Mouse (Mus musculus) midbrain, embryonic 16.5 days (tissue): ENCODE data around the gene Pon3. TPM values are rescaled to one million over a fixed set of nuclear protein-coding genes. Genes with fewer than 3 reads are reported as not detected.
"Not testable (repeated sequence)": the region's sequence is repeated elsewhere in the genome, so short reads cannot be mapped to it uniquely, and the experiment has no call there.

ENCODE experiments used
- ATAC-seq: fragments of 200-750 bp; cut with Nextera tagmentation; 2 replicates; pipeline ENCODE4 v1.8.0; 2017; ENCODE audit warnings: moderate TSS enrichment
- H3K27ac ChIP-seq: fragments of 300-500 bp; sonication (generic); 2 replicates; pipeline ENCODE4 v1.5.1; 2014; ENCODE audit warnings: mild to moderate bottlenecking, low read length, mixed read lengths
- H3K27me3 ChIP-seq: fragments of 300-500 bp; sonication (generic); 2 replicates; pipeline ENCODE4 v1.6.1; 2014; ENCODE audit warnings: low read depth, low read length, mixed read lengths; ENCODE audit not compliant: control insufficient read depth, insufficient read depth
- H3K36me3 ChIP-seq: fragments of 300-500 bp; sonication (generic); 2 replicates; pipeline ENCODE4 v1.6.1; 2014; ENCODE audit warnings: mild to moderate bottlenecking, low read length, moderate library complexity, mixed read lengths; ENCODE audit not compliant: control insufficient read depth, insufficient read depth
- H3K4me1 ChIP-seq: fragments of 300-500 bp; sonication (generic); 2 replicates; pipeline ENCODE4 v1.6.1; 2014; ENCODE audit warnings: mild to moderate bottlenecking, low read length, mixed read lengths; ENCODE audit not compliant: control insufficient read depth, insufficient read depth
- H3K4me2 ChIP-seq: fragments of 300-500 bp; sonication (generic); 2 replicates; pipeline ENCODE4 v1.6.1; 2014; ENCODE audit warnings: mild to moderate bottlenecking, low read length, mixed read lengths
- H3K4me3 ChIP-seq: fragments of 300-500 bp; sonication (generic); 2 replicates; pipeline ENCODE4 v1.5.1; 2014; ENCODE audit warnings: low read depth, mild to moderate bottlenecking, low read length, moderate library complexity, mixed read lengths
- H3K9ac ChIP-seq: fragments of 300-500 bp; sonication (generic); 2 replicates; pipeline ENCODE4 v1.6.1; 2014; ENCODE audit warnings: low read depth, low read length, mixed read lengths
- H3K9me3 ChIP-seq: fragments of 300-500 bp; sonication (generic); replicated peaks from 2 replicates; pipeline ENCODE4 v1.6.1; 2014; ENCODE audit warnings: mild to moderate bottlenecking, low read length, mixed read lengths; ENCODE audit not compliant: control insufficient read depth, poor library complexity, severe bottlenecking
- WGBS: fragments of 180-500 bp; shearing (Covaris S2); extraction: QIAGEN DNeasy Blood & Tissue Kit; methylation state at CpG from one replicate; pipeline ENCODE4 v1.1.7; 2014; 5-methylcytosine and 5-hydroxymethylcytosine counted together
- polyA plus RNA-seq: library from polyadenylated mRNA; unstranded; fragments of >200 nt; fragmentation: Nextera tagmentation; extraction: Ambion mirVana; gene quantifications from 2 replicates; pipeline ENCODE4 v1.2.1, GENCODE M21; 2015

Gene Pon3
- polyA plus RNA-seq, 1 experiment from 2014 or later = 3.6 TPM

- no peaks in the 10 kb centered on the region for H3K9me3 ChIP-seq
- no peaks in the 10 kb centered on the region for H3K4me1 ChIP-seq
- H3K4me2 ChIP-seq = no peak overlapping the region
- no peak overlapping the region for H3K27ac ChIP-seq
- H3K9ac ChIP-seq = no peak overlapping the region
- H3K36me3 ChIP-seq = no peaks in the 10 kb centered on the region
- H3K4me3 ChIP-seq = no peak overlapping the region
- ATAC-seq = no peak
- WGBS = 97% methylated on average over 1 of the region's 1 CpGs
- no peaks in the 10 kb centered on the region for H3K27me3 ChIP-seq
Measured at GRCm38 (mm10) chr6:5233812-5234211, 22.3 kb downstream of the Pon3 start.

- no peak overlapping the region for H3K4me3 ChIP-seq
- no peak overlapping the region for H3K27ac ChIP-seq
- H3K4me1 ChIP-seq = no peaks in the 10 kb centered on the region
- no peaks in the 10 kb centered on the region for H3K27me3 ChIP-seq
- no peak overlapping the region for H3K9ac ChIP-seq
- ATAC-seq = no peak
- H3K36me3 ChIP-seq = no peaks in the 10 kb centered on the region
- no peaks in the 10 kb centered on the region for H3K9me3 ChIP-seq
- 94% methylated on average over 4 of the region's 4 CpGs for WGBS
- no peak overlapping the region for H3K4me2 ChIP-seq
Measured at GRCm38 (mm10) chr6:5232022-5232421, 24.1 kb downstream of the Pon3 start.

GRCm38 (mm10) chr6:5230261-5230660 lies 25.8 kb downstream of the Pon3 start:
- no peak overlapping the region for H3K9ac ChIP-seq
- no peak overlapping the region for H3K4me3 ChIP-seq
- WGBS = 95% methylated on average over 5 of the region's 5 CpGs
- ATAC-seq = no peak
- no peak overlapping the region for H3K4me2 ChIP-seq
- no peaks in the 10 kb centered on the region for H3K4me1 ChIP-seq
- H3K27me3 ChIP-seq = no peaks in the 10 kb centered on the region
- no peaks in the 10 kb centered on the region for H3K9me3 ChIP-seq
- no peaks in the 10 kb centered on the region for H3K36me3 ChIP-seq
- H3K27ac ChIP-seq = no peak overlapping the region

GRCm38 (mm10) chr6:5223551-5223950 lies 32.5 kb downstream of the Pon3 start:
- H3K4me3 ChIP-seq, H3K36me3 ChIP-seq, H3K4me1 ChIP-seq, H3K9me3 ChIP-seq, H3K27ac ChIP-seq, H3K4me2 ChIP-seq, ATAC-seq, H3K9ac ChIP-seq, H3K27me3 ChIP-seq: not testable (repeated sequence)
- WGBS = 90% methylated on average over 2 of the region's 2 CpGs

GRCm38 (mm10) chr6:5222080-5222479 lies 34.0 kb downstream of the Pon3 start:
- no peak overlapping the region for H3K4me3 ChIP-seq
- no peaks in the 10 kb centered on the region for H3K27me3 ChIP-seq
- H3K4me2 ChIP-seq = no peak overlapping the region
- no peaks in the 10 kb centered on the region for H3K36me3 ChIP-seq
- H3K9ac ChIP-seq = no peak overlapping the region
- no peaks in the 10 kb centered on the region for H3K4me1 ChIP-seq
- ATAC-seq = no peak
- H3K9me3 ChIP-seq = no peaks in the 10 kb centered on the region
- WGBS = 65% methylated on average over 3 of the region's 3 CpGs
- H3K27ac ChIP-seq = no peak overlapping the region

GRCm38 (mm10) chr6:5218190-5218589 lies 37.9 kb downstream of the Pon3 start:
- no peaks in the 10 kb centered on the region for H3K36me3 ChIP-seq
- ATAC-seq = no peak
- WGBS = 92% methylated on average over 4 of the region's 4 CpGs
- no peaks in the 10 kb centered on the region for H3K9me3 ChIP-seq
- no peaks in the 10 kb centered on the region for H3K4me1 ChIP-seq
- H3K27me3 ChIP-seq = no peaks in the 10 kb centered on the region
- no peak overlapping the region for H3K9ac ChIP-seq
- H3K27ac ChIP-seq = no peak overlapping the region
- H3K4me2 ChIP-seq = no peak overlapping the region
- no peak overlapping the region for H3K4me3 ChIP-seq

GRCm38 (mm10) chr6:5207817-5208216 lies 48.3 kb downstream of the Pon3 start:
- 91% methylated on average over 2 of the region's 2 CpGs for WGBS
- Histone ChIP-seq H3K4me2 (no peak overlapping the region), H3K36me3 (no peaks in the 10 kb centered on the region), H3K4me3 (no peak overlapping the region), H3K4me1 (no peaks in the 10 kb centered on the region), H3K27ac (no peak overlapping the region), H3K9me3 (no peaks in the 10 kb centered on the region), H3K9ac (no peak overlapping the region), H3K27me3 (no peaks in the 10 kb centered on the region)
- no peak for ATAC-seq

GRCm38 (mm10) chr6:5199916-5200315 lies 56.2 kb downstream of the Pon3 start:
- Histone ChIP-seq H3K27me3 (no peaks in the 10 kb centered on the region), H3K4me3 (no peak overlapping the region), H3K36me3 (no peaks in the 10 kb centered on the region), H3K27ac (no peak overlapping the region), H3K4me1 (no peaks in the 10 kb centered on the region), H3K4me2 (no peak overlapping the region), H3K9me3 (no peaks in the 10 kb centered on the region), H3K9ac (no peak overlapping the region)
- WGBS = 88% methylated on average over 3 of the region's 3 CpGs
- no peak for ATAC-seq

- H3K4me1 ChIP-seq = no peaks in the 10 kb centered on the region
- no peak overlapping the region for H3K9ac ChIP-seq
- H3K4me3 ChIP-seq = no peak overlapping the region
- H3K36me3 ChIP-seq = no peaks in the 10 kb centered on the region
- WGBS = 75% methylated on average over 8 of the region's 8 CpGs
- no peaks in the 10 kb centered on the region for H3K27me3 ChIP-seq
- H3K27ac ChIP-seq = no peak overlapping the region
- ATAC-seq = no peak
- no peaks in the 10 kb centered on the region for H3K9me3 ChIP-seq
- no peak overlapping the region for H3K4me2 ChIP-seq
Measured at GRCm38 (mm10) chr6:5199376-5199905, 56.6 kb downstream of the Pon3 start.
